Mouse (Mus musculus) liver, adult 2 months (tissue): ENCODE measurements around the gene Ephb3. TPM values are rescaled to one million over a fixed set of nuclear protein-coding genes. Genes with fewer than 3 reads are reported as not detected.
A peak's percentile ranks its signal among the peaks of the same experiment; 100 is the strongest.

Source experiments
- DNase-seq: peaks from one replicate; pipeline ENCODE4 v3.0.0-alpha.2; 2011; ENCODE audit warnings: low read depth, low spot score; ENCODE audit errors: extremely low read depth
- H3K27ac ChIP-seq: fragments of 200-500 bp; replicated peaks from 2 replicates; pipeline ENCODE4 v1.5.1; 2012; ENCODE audit warnings: low read depth, mild to moderate bottlenecking, control low read depth, inconsistent platforms, low read length; ENCODE audit not compliant: insufficient read depth
- H3K27me3 ChIP-seq: fragments of 200-500 bp; 2 replicates; pipeline ENCODE4 v1.6.1; 2012; ENCODE audit warnings: mild to moderate bottlenecking, moderate library complexity, low read length, inconsistent platforms; ENCODE audit not compliant: control insufficient read depth, insufficient read depth
- H3K36me3 ChIP-seq: fragments of 200-500 bp; 2 replicates; pipeline ENCODE4 v1.6.1; 2012; ENCODE audit warnings: low read length, inconsistent platforms; ENCODE audit not compliant: control insufficient read depth, insufficient read depth
- H3K4me1 ChIP-seq: fragments of 200-500 bp; 2 replicates; pipeline ENCODE4 v1.6.1; 2011; ENCODE audit warnings: low read length; ENCODE audit not compliant: control insufficient read depth, insufficient read depth
- H3K4me3 ChIP-seq: fragments of 200-500 bp; 2 replicates; pipeline ENCODE4 v1.5.1; 2011; ENCODE audit warnings: low read depth, mild to moderate bottlenecking, control low read depth, low read length, moderate library complexity; ENCODE audit not compliant: insufficient read depth
- H3K79me2 ChIP-seq: fragments of 200-500 bp; 2 replicates; pipeline ENCODE4 v1.6.1; 2012; ENCODE audit warnings: inconsistent platforms, mild to moderate bottlenecking, low read length, moderate library complexity; ENCODE audit not compliant: control insufficient read depth, insufficient read depth
- H3K9ac ChIP-seq: fragments of 200-500 bp; 2 replicates; pipeline ENCODE4 v1.6.1; 2012; ENCODE audit warnings: low read depth, mild to moderate bottlenecking, control low read depth, inconsistent platforms, low read length
- CTCF ChIP-seq: fragments of 200-500 bp; IDR thresholded peaks from 2 replicates; pipeline ENCODE4 v1.5.1; 2011; ENCODE audit warnings: low read depth, low read length, control low read depth
- POLR2A ChIP-seq: fragments of 200-500 bp; IDR thresholded peaks from 2 replicates; pipeline ENCODE4 v1.6.1; 2011; ENCODE audit warnings: low read length, control low read depth; ENCODE audit not compliant: insufficient read depth; ENCODE audit errors: extremely low read depth
- WGBS: fragments of 180-500 bp; shearing (Covaris S2); methylation state at CpG from one replicate; pipeline ENCODE4 v1.1.7; 2018; 5-methylcytosine and 5-hydroxymethylcytosine counted together
- polyA plus RNA-seq: library from polyadenylated mRNA; depleted of rRNA; stranded (reverse); fragments of >200 nt; gene quantifications from 2 replicates; pipeline ENCODE4 v1.2.3, GENCODE M21; 2012
- total RNA-seq: library from RNA; depleted of rRNA; stranded (reverse); fragments of >200 nt; gene quantifications from 2 replicates; pipeline ENCODE4 v1.2.3, GENCODE M21; 2014

Gene Ephb3
- total and polyA plus RNA-seq, 2 experiments: 0.44 to 0.83 TPM

- TF ChIP-seq CTCF: no peak
- no peak for TF ChIP-seq POLR2A
- 44% methylated on average over 5 of the region's 5 CpGs for WGBS
- DNase-seq: no peak
- Histone ChIP-seq H3K79me2 (no peaks in the 10 kb centered on the region), H3K9ac (no peak overlapping the region), H3K27ac (no peak overlapping the region), H3K36me3 (no peaks in the 10 kb centered on the region), H3K27me3 (peaks cover 13% of the 10 kb centered on the region), H3K4me1 (no peaks in the 10 kb centered on the region), H3K4me3 (no peak overlapping the region)
Observed at GRCm38 (mm10) chr16:21210204-21210603, 5.6 kb downstream of the Ephb3 start.

DNA sequence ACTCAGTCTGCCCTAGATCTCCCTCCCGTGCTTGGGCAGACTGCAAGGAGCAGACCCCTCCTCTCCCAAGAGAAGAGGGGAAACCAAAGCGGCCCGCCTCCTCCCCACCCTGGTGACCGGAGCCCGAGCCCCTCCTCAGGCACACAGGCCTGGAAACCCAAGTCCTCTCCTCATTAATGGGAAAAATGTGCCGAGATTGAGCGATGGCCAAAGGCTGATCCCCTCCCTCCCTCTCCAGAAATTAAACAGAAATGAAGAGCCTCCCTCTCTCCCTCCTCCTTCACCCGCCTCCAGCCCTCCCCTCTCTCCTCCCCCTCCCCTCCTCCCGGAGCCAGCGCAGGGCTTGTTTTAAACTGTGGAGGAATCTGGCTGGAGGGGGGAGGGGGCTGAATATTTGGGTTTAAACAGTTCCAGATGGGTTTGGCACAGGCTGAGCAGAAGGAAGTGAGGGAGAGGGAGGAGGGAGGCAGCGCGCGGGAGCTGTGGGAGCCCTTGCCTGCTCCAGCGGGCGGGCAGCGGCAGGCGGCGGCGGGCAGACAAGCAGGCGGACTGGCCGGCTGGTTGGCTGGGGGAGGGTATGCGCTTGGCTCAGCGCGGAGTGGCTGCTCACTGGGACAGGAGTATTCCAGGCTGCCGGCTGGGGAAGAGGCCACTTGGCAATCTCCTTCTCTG, 6.2 kb downstream of the Ephb3 start:
- TF ChIP-seq POLR2A (no peak), CTCF (no peak)
- Histone ChIP-seq H3K27me3 (peaks cover 11% of the 10 kb centered on the region), H3K36me3 (no peaks in the 10 kb centered on the region), H3K4me3 (peak overlapping the region; percentile 20; the same call in 1 of the 2 replicates), H3K79me2 (no peaks in the 10 kb centered on the region), H3K4me1 (no peaks in the 10 kb centered on the region), H3K27ac (peak overlapping the region; percentile 37; the same call in 1 of the 2 replicates), H3K9ac (peak overlapping the region; percentile 24)
- 9% methylated on average over 25 of the region's 25 CpGs for WGBS
- peak; percentile 35 for DNase-seq

DNA sequence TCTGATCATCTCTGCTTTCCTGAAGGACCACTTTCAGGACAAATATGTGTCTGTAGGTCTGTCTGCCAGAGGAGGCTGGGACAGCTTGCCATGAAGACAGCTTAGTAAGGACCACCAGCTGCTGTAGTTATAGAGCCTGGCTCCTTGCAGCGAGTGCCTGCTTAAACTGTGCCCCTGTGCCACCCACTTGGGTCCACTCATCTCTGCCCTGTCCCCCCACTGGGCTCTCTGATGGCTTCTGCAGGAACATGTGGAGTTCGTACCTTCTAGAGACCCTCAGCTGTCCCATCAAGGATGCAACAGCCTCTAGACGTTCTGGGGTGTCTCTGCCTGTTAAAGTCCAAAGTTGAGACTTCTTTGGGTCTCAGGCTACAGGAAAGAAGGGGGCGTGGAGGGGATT, 6.9 kb downstream of the Ephb3 start:
- no peak for DNase-seq

DNA sequence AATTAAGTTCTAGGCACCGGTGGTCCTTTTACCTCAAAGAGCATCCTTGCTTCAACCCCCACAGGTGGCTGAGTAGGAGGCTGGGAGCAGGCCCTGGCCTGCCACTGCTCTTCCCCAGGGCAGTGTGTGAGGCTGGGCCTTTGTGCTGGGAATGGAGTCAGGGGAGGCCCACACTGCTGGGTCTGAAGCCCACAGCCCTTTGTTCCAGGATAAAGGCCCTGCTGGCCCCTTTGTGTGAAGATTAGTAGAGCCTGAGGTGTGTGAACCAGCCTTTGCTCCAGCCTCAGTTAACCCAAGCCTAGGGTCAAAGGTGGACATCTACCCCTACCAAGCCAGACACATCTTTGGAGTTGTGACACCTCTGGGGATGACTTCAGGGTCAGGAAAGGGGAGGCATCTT, 7.8 kb downstream of the Ephb3 start:
- no peak for TF ChIP-seq CTCF
- TF ChIP-seq POLR2A: no peak
- 81% methylated on average over 1 of the region's 1 CpGs for WGBS
- H3K79me2 ChIP-seq: no peaks in the 10 kb centered on the region
- no peak overlapping the region for H3K4me3 ChIP-seq
- no peak overlapping the region for H3K27ac ChIP-seq
- DNase-seq: no peak
- peaks cover 10% of the 10 kb centered on the region for H3K27me3 ChIP-seq
- H3K36me3 ChIP-seq: no peaks in the 10 kb centered on the region
- H3K9ac ChIP-seq: no peak overlapping the region
- no peaks in the 10 kb centered on the region for H3K4me1 ChIP-seq

More for the DNA sequence above, 6.9 kb downstream of the Ephb3 start:
- TF ChIP-seq CTCF: no peak
- TF ChIP-seq POLR2A: no peak
- no peaks in the 10 kb centered on the region for H3K36me3 ChIP-seq
- no peak overlapping the region for H3K4me3 ChIP-seq
- 69% methylated on average over 4 of the region's 4 CpGs for WGBS
- peak overlapping the region; percentile 24; the same call in 1 of the 2 replicates for H3K9ac ChIP-seq
- H3K79me2 ChIP-seq: no peaks in the 10 kb centered on the region
- H3K27me3 ChIP-seq: peaks cover 10% of the 10 kb centered on the region
- H3K4me1 ChIP-seq: no peaks in the 10 kb centered on the region
- peak overlapping the region; percentile 37; the same call in 1 of the 2 replicates for H3K27ac ChIP-seq

DNA sequence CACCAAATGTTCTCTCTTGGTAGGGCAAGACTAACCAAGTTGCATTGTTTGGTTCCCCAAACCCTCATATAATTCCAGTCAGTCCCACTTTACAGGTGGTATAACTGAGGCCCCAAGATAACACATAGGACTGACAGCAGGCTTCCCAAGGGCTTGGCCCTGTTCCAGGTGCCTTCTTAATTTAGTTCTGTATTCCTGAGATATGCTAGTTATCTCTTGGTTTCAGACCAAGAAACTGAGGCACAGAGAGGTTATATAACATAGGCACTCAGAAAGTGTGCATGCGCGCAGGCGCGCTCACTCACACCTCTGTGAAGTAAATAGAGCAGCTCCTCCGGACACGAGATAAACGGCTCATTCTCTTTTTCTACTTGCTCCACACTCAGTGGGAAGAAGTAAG, 9.4 kb downstream of the Ephb3 start:
- H3K4me1 ChIP-seq: no peaks in the 10 kb centered on the region
- 94% methylated on average over 7 of the region's 7 CpGs for WGBS
- DNase-seq: no peak

GRCm38 (mm10) chr16:21214803-21215202, 10.2 kb downstream of the Ephb3 start:
- Histone ChIP-seq H3K79me2 (no peaks in the 10 kb centered on the region), H3K36me3 (no peaks in the 10 kb centered on the region), H3K4me1 (no peaks in the 10 kb centered on the region), H3K27ac (no peak overlapping the region), H3K27me3 (peaks cover 10% of the 10 kb centered on the region), H3K9ac (no peak overlapping the region), H3K4me3 (no peak overlapping the region)
- no peak for DNase-seq
- WGBS: 84% methylated on average over 17 of the region's 17 CpGs
- TF ChIP-seq CTCF: no peak
- no peak for TF ChIP-seq POLR2A

More for the DNA sequence above, 9.4 kb downstream of the Ephb3 start:
- Histone ChIP-seq H3K27ac (no peak overlapping the region), H3K27me3 (peaks cover 10% of the 10 kb centered on the region), H3K79me2 (no peaks in the 10 kb centered on the region), H3K9ac (no peak overlapping the region), H3K4me3 (no peak overlapping the region), H3K36me3 (no peaks in the 10 kb centered on the region)
- TF ChIP-seq CTCF (no peak), POLR2A (no peak)
